ENCODE assay signal across 8 mouse cellular contexts in genomic region chr9:78395630-78396351, GRCm38 (mm10). TPM values are rescaled to one million over a fixed set of nuclear protein-coding genes. Genes with fewer than 3 reads are reported as not detected.
DNase-seq lines count a peak whose midpoint lies in the region; ATAC-seq lines count a peak whose summit lies in the region.

Gene Ddx43 (plus strand): TSS chr9:78395777.

- peak within 1 kb of the TSS; percentile 56 for H3K9ac ChIP-seq in hindbrain, embryonic 13.5 days

- H3K4me3 ChIP-seq in hindbrain, embryonic 13.5 days: peak within 1 kb of the TSS; percentile 50
- peak within 1 kb of the TSS; percentile 88 for H3K4me3 ChIP-seq in megakaryocyte, embryonic 14.5 days (replicated peaks)

- H3K4me2 ChIP-seq in hindbrain, embryonic 13.5 days: peak within 1 kb of the TSS; percentile 66

- peak; percentile 98 for ATAC-seq in hindbrain, embryonic 13.5 days (ENCODE audit: low FRiP score)

- peaks cover 11% of the 10 kb centered on the region for H3K4me1 ChIP-seq in hindbrain, embryonic 13.5 days (replicated peaks)
- H3K4me1 ChIP-seq in megakaryocyte, embryonic 14.5 days: peaks cover 10% of the 10 kb centered on the region

- H3K27ac ChIP-seq in hindbrain, embryonic 13.5 days: no peak within 1 kb of the TSS

- peaks cover 79% of the 10 kb centered on the region for H3K27me3 ChIP-seq in hindbrain, embryonic 13.5 days
- peaks cover 65% of the 10 kb centered on the region for H3K27me3 ChIP-seq in megakaryocyte, embryonic 14.5 days (replicated peaks)

- DNase-seq in B cell, adult 2 months: peak; percentile 16 to 31
- peak; percentile 33 for DNase-seq in adrenal gland, postnatal 10 days
- DNase-seq in forelimb bud, embryonic 11.5 days (ENCODE audit: low read depth, low spot score): peak; percentile 50
- DNase-seq in left cerebral cortex, postnatal 10 days (ENCODE audit: extremely low spot score in 1 of 2, low spot score in 2 of 2): peak; percentile 4 to 67
- DNase-seq in right cerebral cortex, postnatal 14 days: peak; percentile 43
- peak; percentile 7 to 28 for DNase-seq in urinary bladder, postnatal 36 days (ENCODE audit: low spot score in 2 of 2)

- 3% methylated on average over 85 of the region's 93 CpGs for WGBS in hindbrain, embryonic 13.5 days

- H3K36me3 ChIP-seq in hindbrain, embryonic 13.5 days: no peaks in the 10 kb centered on the region
- H3K36me3 ChIP-seq in megakaryocyte, embryonic 14.5 days (replicated peaks; ENCODE audit: low read length): no peaks in the 10 kb centered on the region

- no peaks in the 10 kb centered on the region for H3K9me3 ChIP-seq in hindbrain, embryonic 13.5 days
- peaks cover 18% of the 10 kb centered on the region for H3K9me3 ChIP-seq in megakaryocyte, embryonic 14.5 days

- intact Hi-C loops in left cerebral cortex, postnatal 10 days (cut with DNase I): no loop called here

RNA-seq across cellular contexts. Expression of gene Ddx43, which starts in this region (rescaled TPM):
- total RNA-seq in adrenal gland, postnatal 10 days (2021): not detected
- polyA plus RNA-seq in hindbrain, embryonic 13.5 days (2015; fragmentation: Nextera tagmentation; extraction: Ambion mirVana): 0.28 and 0.31 TPM in 2 replicates
- total RNA-seq in left cerebral cortex, postnatal 10 days (2021): not detected
- 0.07 TPM in 1 of 2 replicates, not detected in the other for polyA plus RNA-seq in megakaryocyte, embryonic 14.5 days (2012; ENCODE audit: insufficient read depth, low replicate concordance)

Comparison
In these comparisons a context has a peak if more than half of its experiments do, and no peak if none do; other contexts are left out.
1. Peak in DNase-seq in adrenal gland, postnatal 10 days; RNA of the gene not detected or under 1 TPM.
2. Peak in ATAC-seq, H3K4me3 ChIP-seq, H3K9ac ChIP-seq and H3K4me2 ChIP-seq in hindbrain, embryonic 13.5 days; RNA of the gene not detected or under 1 TPM.
3. Peak in DNase-seq in left cerebral cortex, postnatal 10 days; RNA of the gene not detected or under 1 TPM.